Mouse (Mus musculus) liver, embryonic 16.5 days (tissue): ENCODE measurements around the gene Bdh2. TPM values are rescaled to one million over a fixed set of nuclear protein-coding genes. Genes with fewer than 3 reads are reported as not detected.

Experiments used
- ATAC-seq: fragments of 200-750 bp; cut with Nextera tagmentation; 2 replicates; pipeline ENCODE4 v1.8.0; 2017; ENCODE audit warnings: low read depth, mild to moderate bottlenecking, moderate number of reproducible peaks, moderate library complexity
- H3K27ac ChIP-seq: fragments of 300-500 bp; sonication (generic); 2 replicates; pipeline ENCODE4 v1.5.1; 2014; ENCODE audit warnings: mild to moderate bottlenecking, low read length
- H3K27me3 ChIP-seq: fragments of 300-500 bp; sonication (generic); 2 replicates; pipeline ENCODE4 v1.6.1; 2014; ENCODE audit warnings: low read depth, low read length, mixed read lengths; ENCODE audit not compliant: control insufficient read depth, insufficient read depth
- H3K36me3 ChIP-seq: fragments of 300-500 bp; sonication (generic); 2 replicates; pipeline ENCODE4 v1.6.1; 2014; ENCODE audit warnings: mild to moderate bottlenecking; ENCODE audit not compliant: control insufficient read depth, insufficient read depth
- H3K4me1 ChIP-seq: fragments of 300-500 bp; sonication (generic); 2 replicates; pipeline ENCODE4 v1.6.1; 2014; ENCODE audit warnings: low read depth, low read length, mixed read lengths; ENCODE audit not compliant: control insufficient read depth
- H3K4me2 ChIP-seq: fragments of 300-500 bp; sonication (generic); 2 replicates; pipeline ENCODE4 v1.6.1; 2014; ENCODE audit warnings: low read depth, low read length, mixed read lengths
- H3K4me3 ChIP-seq: fragments of 300-500 bp; sonication (generic); 2 replicates; pipeline ENCODE4 v1.5.1; 2014; ENCODE audit warnings: low read depth, mild to moderate bottlenecking, low read length
- H3K9ac ChIP-seq: fragments of 300-500 bp; sonication (generic); 2 replicates; pipeline ENCODE4 v1.6.1; 2014; ENCODE audit warnings: low read depth, low read length
- H3K9me3 ChIP-seq: fragments of 300-500 bp; sonication (generic); replicated peaks from 2 replicates; pipeline ENCODE4 v1.6.1; 2016; ENCODE audit warnings: low read length; ENCODE audit not compliant: control insufficient read depth
- WGBS: fragments of 180-500 bp; shearing (Covaris S2); extraction: QIAGEN DNeasy Blood & Tissue Kit; methylation state at CpG from one replicate; pipeline ENCODE4 v1.1.7; 2014; ENCODE audit not compliant: insufficient replicate concordance; 5-methylcytosine and 5-hydroxymethylcytosine counted together
- polyA plus RNA-seq: library from polyadenylated mRNA; unstranded; fragments of >200 nt; fragmentation: Nextera tagmentation; extraction: Ambion mirVana; gene quantifications from 2 replicates; pipeline ENCODE4 v1.2.1, GENCODE M21; 2015

Bdh2 gene
- polyA plus RNA-seq, 1 experiment from 2014 or later, result 1.0 TPM

- Histone ChIP-seq H3K4me1 (no peaks in the 10 kb centered on the region; the same call in 1 of the 2 replicates), H3K27ac (no peak within 1 kb of the TSS), H3K4me3 (peak within 1 kb of the TSS; percentile 35), H3K36me3 (no peaks in the 10 kb centered on the region), H3K9me3 (no peaks in the 10 kb centered on the region), H3K4me2 (peak within 1 kb of the TSS; percentile 53), H3K27me3 (no peaks in the 10 kb centered on the region), H3K9ac (no peak within 1 kb of the TSS)
- ATAC-seq, result peak; percentile 91
- WGBS, result 8% methylated on average over 26 of the region's 28 CpGs
Observed at GRCm38 (mm10) chr3:135307411-135308259, 26.6 kb downstream of the Bdh2 start, which contains the start of gene Slc9b2. Slc9b2 (plus strand) TSS chr3:135307700.

DNA sequence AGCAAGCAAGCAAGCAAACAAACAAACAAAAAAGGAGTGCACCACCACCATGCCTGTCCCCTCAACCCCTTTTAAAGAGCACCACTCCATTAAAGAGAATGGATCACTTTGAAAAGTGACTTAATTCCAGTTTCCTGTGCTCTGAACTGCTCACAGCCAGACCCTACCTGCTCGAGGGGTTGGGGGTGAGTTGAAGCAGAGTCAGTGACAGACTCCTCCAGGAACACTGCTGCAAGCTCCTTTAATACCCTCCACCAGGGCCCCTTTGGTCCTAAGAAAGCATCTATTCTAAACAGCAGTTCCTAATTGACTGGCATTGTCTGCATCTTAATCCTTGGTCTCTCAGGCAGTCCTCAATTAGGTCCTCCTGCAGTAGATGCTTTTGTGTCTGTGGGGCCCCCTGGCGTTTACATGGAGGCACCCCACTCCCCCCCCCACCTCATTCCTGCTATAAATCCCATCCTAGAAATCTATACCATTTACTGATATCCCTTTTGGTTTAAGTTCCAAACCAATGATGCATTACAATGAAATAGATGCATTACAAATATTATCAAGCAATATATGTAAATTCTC, 32.0 kb downstream of the Bdh2 start:
- no peak overlapping the region for H3K4me3 ChIP-seq
- H3K9me3 ChIP-seq, result no peaks in the 10 kb centered on the region
- no peak overlapping the region for H3K4me2 ChIP-seq
- 18% methylated on average over 2 of the region's 2 CpGs for WGBS
- no peak for ATAC-seq
- no peaks in the 10 kb centered on the region for H3K27me3 ChIP-seq
- no peak overlapping the region for H3K27ac ChIP-seq
- H3K9ac ChIP-seq, result no peak overlapping the region
- H3K36me3 ChIP-seq, result no peaks in the 10 kb centered on the region
- no peaks in the 10 kb centered on the region for H3K4me1 ChIP-seq

- WGBS, result 67% methylated on average over 2 of the region's 2 CpGs
Observed at GRCm38 (mm10) chr3:135313727-135314126, 32.7 kb downstream of the Bdh2 start.

DNA sequence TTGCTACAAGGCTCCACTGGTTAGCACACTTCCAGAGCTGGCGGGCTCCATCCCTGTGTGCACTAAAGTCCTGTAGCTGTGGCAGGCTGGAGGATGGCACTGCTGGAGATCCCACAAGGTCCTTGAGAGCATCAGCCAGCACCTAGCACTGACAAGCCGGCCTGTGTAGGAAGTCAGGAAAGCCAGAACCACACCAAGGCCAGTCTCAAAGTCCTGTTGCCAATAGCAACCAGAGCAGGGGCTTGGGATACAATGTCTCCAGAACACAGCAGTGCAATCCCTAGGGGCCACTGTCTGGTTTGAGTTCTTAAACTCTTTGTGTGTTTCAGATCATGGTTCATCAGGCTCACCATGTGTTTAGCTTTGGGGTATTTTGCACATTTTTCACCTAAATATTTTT, 33.8 kb downstream of the Bdh2 start:
- Histone ChIP-seq H3K4me1 (no peaks in the 10 kb centered on the region), H3K9me3 (no peaks in the 10 kb centered on the region), H3K9ac (no peak overlapping the region), H3K36me3 (no peaks in the 10 kb centered on the region), H3K27ac (no peak overlapping the region), H3K4me2 (no peak overlapping the region), H3K27me3 (no peaks in the 10 kb centered on the region), H3K4me3 (no peak overlapping the region)
- WGBS, result 46% methylated on average over 2 of the region's 2 CpGs
- ATAC-seq, result no peak

More at GRCm38 (mm10) chr3:135313727-135314126, 32.7 kb downstream of the Bdh2 start:
- Histone ChIP-seq H3K4me3 (no peak overlapping the region), H3K9ac (no peak overlapping the region), H3K4me2 (no peak overlapping the region), H3K4me1 (no peaks in the 10 kb centered on the region), H3K27me3 (no peaks in the 10 kb centered on the region), H3K9me3 (no peaks in the 10 kb centered on the region), H3K36me3 (no peaks in the 10 kb centered on the region), H3K27ac (no peak overlapping the region)
- ATAC-seq, result no peak

DNA sequence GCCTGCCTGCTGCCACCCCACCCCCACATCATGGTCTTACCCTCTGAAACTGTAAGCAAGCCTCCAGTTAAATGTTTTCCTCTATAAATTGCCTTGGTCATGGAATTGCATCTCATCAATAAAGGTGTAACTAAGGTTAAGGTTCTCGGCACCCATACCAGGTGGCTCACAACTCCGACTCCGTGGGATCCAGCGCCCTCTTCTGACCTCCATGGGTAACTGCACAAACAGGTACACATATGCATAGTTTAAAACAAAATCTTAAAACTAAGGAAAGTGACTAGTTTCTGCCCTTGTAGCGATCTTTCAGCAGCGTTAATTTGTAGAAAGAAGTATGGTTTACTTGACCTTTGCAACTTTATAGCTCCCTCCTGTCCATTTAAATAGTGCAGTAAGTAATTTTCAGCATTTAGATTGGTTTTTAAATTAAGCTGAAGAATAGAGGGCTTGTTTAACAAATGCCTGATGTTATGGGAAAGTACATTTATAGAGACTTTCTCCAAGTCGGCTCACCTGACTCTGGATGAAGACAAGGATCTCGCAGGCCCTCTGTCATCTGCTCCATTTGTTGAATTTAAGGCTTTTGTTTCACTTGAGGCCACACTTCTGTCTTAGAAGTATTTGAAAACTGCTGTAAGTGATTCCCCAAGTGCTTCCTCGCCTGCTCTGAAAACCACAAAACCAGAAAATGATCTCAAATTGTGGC, 34.9 kb downstream of the Bdh2 start:
- WGBS, result 69% methylated on average over 9 of the region's 9 CpGs

DNA sequence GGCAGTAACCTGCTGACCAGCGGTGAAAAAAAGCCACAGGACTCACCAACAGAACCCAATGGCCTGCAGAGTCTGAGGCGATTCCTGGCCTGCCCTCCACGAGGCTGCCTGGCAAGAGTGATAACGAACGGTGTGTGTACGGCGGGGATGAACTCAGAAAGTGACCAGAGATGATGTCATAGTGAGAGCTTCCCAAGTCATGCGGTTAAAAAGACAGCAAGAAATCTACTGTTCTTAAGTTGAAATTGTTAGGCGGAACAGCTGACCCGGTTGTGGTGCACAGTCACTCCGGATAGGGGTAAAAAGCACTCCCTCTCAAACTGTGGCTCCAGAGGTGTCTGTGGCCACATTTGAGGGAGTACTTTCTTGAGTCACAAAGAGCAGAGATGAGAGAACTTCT, 37.3 kb downstream of the Bdh2 start:
- H3K9ac ChIP-seq, result no peak overlapping the region
- no peaks in the 10 kb centered on the region for H3K36me3 ChIP-seq
- no peak overlapping the region for H3K4me3 ChIP-seq
- no peak overlapping the region for H3K4me2 ChIP-seq
- no peak for ATAC-seq
- H3K9me3 ChIP-seq, result no peaks in the 10 kb centered on the region
- H3K4me1 ChIP-seq, result no peaks in the 10 kb centered on the region
- H3K27me3 ChIP-seq, result no peaks in the 10 kb centered on the region
- WGBS, result 59% methylated on average over 11 of the region's 11 CpGs
- no peak overlapping the region for H3K27ac ChIP-seq

More for the DNA sequence above, 34.9 kb downstream of the Bdh2 start:
- H3K4me1 ChIP-seq, result no peaks in the 10 kb centered on the region
- H3K27ac ChIP-seq, result no peak overlapping the region
- H3K4me3 ChIP-seq, result no peak overlapping the region
- ATAC-seq, result no peak
- H3K4me2 ChIP-seq, result no peak overlapping the region
- no peaks in the 10 kb centered on the region for H3K9me3 ChIP-seq
- no peaks in the 10 kb centered on the region for H3K27me3 ChIP-seq
- no peak overlapping the region for H3K9ac ChIP-seq
- no peaks in the 10 kb centered on the region for H3K36me3 ChIP-seq

DNA sequence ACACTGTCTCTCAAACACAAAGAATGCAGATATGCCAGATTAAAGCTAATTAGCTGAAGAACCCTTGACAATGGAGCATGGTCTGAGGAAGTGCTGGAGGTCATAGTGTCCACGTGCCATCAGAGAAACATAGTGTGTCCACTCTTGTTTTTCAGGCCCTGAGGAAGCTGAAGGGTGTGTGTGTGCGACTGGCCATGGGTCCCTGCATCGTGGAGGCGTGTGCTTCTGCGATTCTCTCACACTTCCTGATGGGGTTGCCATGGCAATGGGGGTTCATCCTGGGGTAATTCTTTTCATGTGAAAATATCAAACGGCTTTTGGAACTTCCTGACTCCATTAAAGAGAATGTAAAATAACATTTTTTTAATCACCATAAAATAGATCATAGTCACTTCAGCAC, 43.3 kb downstream of the Bdh2 start:
- Histone ChIP-seq H3K9me3 (no peaks in the 10 kb centered on the region), H3K4me1 (no peaks in the 10 kb centered on the region), H3K4me3 (no peak overlapping the region), H3K36me3 (no peaks in the 10 kb centered on the region), H3K4me2 (no peak overlapping the region), H3K9ac (no peak overlapping the region), H3K27ac (no peak overlapping the region), H3K27me3 (no peaks in the 10 kb centered on the region)
- 54% methylated on average over 6 of the region's 6 CpGs for WGBS
- ATAC-seq, result no peak

GRCm38 (mm10) chr3:135327176-135327575, 46.2 kb downstream of the Bdh2 start:
- H3K27ac ChIP-seq, result no peak overlapping the region
- no peaks in the 10 kb centered on the region for H3K27me3 ChIP-seq
- H3K9ac ChIP-seq, result no peak overlapping the region
- ATAC-seq, result no peak
- no peaks in the 10 kb centered on the region for H3K9me3 ChIP-seq
- H3K36me3 ChIP-seq, result no peaks in the 10 kb centered on the region
- 60% methylated on average over 6 of the region's 6 CpGs for WGBS
- no peaks in the 10 kb centered on the region for H3K4me1 ChIP-seq
- no peak overlapping the region for H3K4me3 ChIP-seq
- no peak overlapping the region for H3K4me2 ChIP-seq

- WGBS, result 43% methylated on average over 2 of the region's 2 CpGs
- no peak for ATAC-seq
- Histone ChIP-seq H3K4me1 (no peaks in the 10 kb centered on the region), H3K36me3 (no peaks in the 10 kb centered on the region), H3K4me3 (no peak overlapping the region), H3K27ac (no peak overlapping the region), H3K9me3 (no peaks in the 10 kb centered on the region), H3K9ac (no peak overlapping the region), H3K27me3 (no peaks in the 10 kb centered on the region), H3K4me2 (no peak overlapping the region)
Observed at GRCm38 (mm10) chr3:135327601-135328000, 46.6 kb downstream of the Bdh2 start.
